Mouse (Mus musculus): ENCODE results near the gene Clic3. TPM values are rescaled to one million over a fixed set of nuclear protein-coding genes. Genes with fewer than 3 reads are reported as not detected.
A peak's percentile ranks its signal among the peaks of the same experiment; 100 is the strongest.

Clic3 gene
- polyA plus RNA-seq, 1 experiment from 2014 or later, result 246 TPM

GRCm38 (mm10) chr2:25452951-25453350, 3.7 kb upstream of the Clic3 start:
- H3K4me2 ChIP-seq (replicated peaks; ENCODE audit: low read depth), result no peak overlapping the region
- ATAC-seq (ENCODE audit: low FRiP score, low TSS enrichment) (no peak), DNase-seq (ENCODE audit: low spot score) (no peak)
- no peaks in the 10 kb centered on the region for H3K9me3 ChIP-seq (ENCODE audit: control insufficient read depth, low read length)
- H3K27me3 ChIP-seq (ENCODE audit: control insufficient read depth, insufficient read depth, low read length), result no peaks in the 10 kb centered on the region
- no peak for TF ChIP-seq CTCF (IDR thresholded peaks at IDR 0.05; ENCODE audit: low read depth)
- no peak for TF ChIP-seq EP300 (optimal IDR thresholded peaks at IDR 0.05)
- no peaks in the 10 kb centered on the region for H3K36me3 ChIP-seq (ENCODE audit: control insufficient read depth, insufficient read depth, low read length)
- no peak overlapping the region for H3K9ac ChIP-seq (ENCODE audit: low read length)
- H3K27ac ChIP-seq (replicated peaks), result no peak overlapping the region
- H3K4me1 ChIP-seq (replicated peaks; ENCODE audit: control insufficient read depth, insufficient read depth), result no peaks in the 10 kb centered on the region; the same call in 1 of the 2 replicates
- H3K4me3 ChIP-seq (ENCODE audit: low read depth, low read length), result no peak overlapping the region
- 48% methylated on average over 1 of the region's 1 CpGs for whole genome bisulfite sequencing

GRCm38 (mm10) chr2:25457022-25457896, 621 bp downstream of the Clic3 start:
- Histone ChIP-seq H3K4me2 (replicated peaks; ENCODE audit: low read depth) (peak overlapping the region; percentile 32), H3K4me3 (ENCODE audit: low read depth, low read length) (no peak overlapping the region; the same call in 1 of the 2 replicates), H3K9me3 (ENCODE audit: control insufficient read depth, low read length) (no peaks in the 10 kb centered on the region), H3K27me3 (ENCODE audit: control insufficient read depth, insufficient read depth, low read length) (no peaks in the 10 kb centered on the region), H3K27ac (replicated peaks) (peak overlapping the region; percentile 83), H3K9ac (ENCODE audit: low read length) (0 out of 2 replicates have a peak overlapping the region, but pooled peaks have one; percentile 18), H3K36me3 (ENCODE audit: control insufficient read depth, insufficient read depth, low read length) (peaks cover 3% of the 10 kb centered on the region; the same call in 1 of the 2 replicates), H3K4me1 (replicated peaks; ENCODE audit: control insufficient read depth, insufficient read depth) (peaks cover 11% of the 10 kb centered on the region)
- DNase-seq (ENCODE audit: low spot score) (no peak), ATAC-seq (ENCODE audit: low FRiP score, low TSS enrichment) (no peak)
- no peak for TF ChIP-seq EP300 (optimal IDR thresholded peaks at IDR 0.05)
- no peak for TF ChIP-seq CTCF (IDR thresholded peaks at IDR 0.05; ENCODE audit: low read depth)
- 72% methylated on average over 9 of the region's 9 CpGs for WGBS

GRCm38 (mm10) chr2:25458911-25459310, 2.3 kb downstream of the Clic3 start:
- Histone ChIP-seq H3K4me3 (ENCODE audit: low read depth, low read length) (no peak overlapping the region), H3K27ac (replicated peaks) (peak overlapping the region; percentile 93), H3K9me3 (ENCODE audit: control insufficient read depth, low read length) (no peaks in the 10 kb centered on the region)

GRCm38 (mm10) chr2:25460135-25460534, 3.5 kb downstream of the Clic3 start:
- Histone ChIP-seq H3K4me2 (replicated peaks; ENCODE audit: low read depth) (peak overlapping the region; percentile 81), H3K4me3 (ENCODE audit: low read depth, low read length) (peak overlapping the region; percentile 67), H3K9ac (ENCODE audit: low read length) (peak overlapping the region; percentile 76), H3K27ac (replicated peaks) (peak overlapping the region; percentile 93), H3K9me3 (ENCODE audit: control insufficient read depth, low read length) (no peaks in the 10 kb centered on the region), H3K36me3 (ENCODE audit: control insufficient read depth, insufficient read depth, low read length) (peaks cover 3% of the 10 kb centered on the region; the same call in 1 of the 2 replicates), H3K4me1 (replicated peaks; ENCODE audit: control insufficient read depth, insufficient read depth) (peaks cover 11% of the 10 kb centered on the region), H3K27me3 (ENCODE audit: control insufficient read depth, insufficient read depth, low read length) (no peaks in the 10 kb centered on the region)
- TF ChIP-seq EP300 (optimal IDR thresholded peaks at IDR 0.05) (no peak), CTCF (IDR thresholded peaks at IDR 0.05; ENCODE audit: low read depth) (no peak)
- WGBS, result 27% methylated on average over 5 of the region's 5 CpGs
- ATAC-seq (ENCODE audit: low FRiP score, low TSS enrichment), result peak; percentile 2; the same call in 1 of the 2 replicates
- DNase-seq (ENCODE audit: low spot score), result no peak

More at GRCm38 (mm10) chr2:25458911-25459310, 2.3 kb downstream of the Clic3 start:
- DNase-seq (ENCODE audit: low spot score) (peak; percentile 91), ATAC-seq (ENCODE audit: low FRiP score, low TSS enrichment) (peak; percentile 44)
- WGBS, result 39% methylated on average over 5 of the region's 5 CpGs
- Histone ChIP-seq H3K4me1 (replicated peaks; ENCODE audit: control insufficient read depth, insufficient read depth) (peaks cover 11% of the 10 kb centered on the region), H3K36me3 (ENCODE audit: control insufficient read depth, insufficient read depth, low read length) (peaks cover 3% of the 10 kb centered on the region; the same call in 1 of the 2 replicates), H3K27me3 (ENCODE audit: control insufficient read depth, insufficient read depth, low read length) (no peaks in the 10 kb centered on the region), H3K9ac (ENCODE audit: low read length) (no peak overlapping the region), H3K4me2 (replicated peaks; ENCODE audit: low read depth) (peak overlapping the region; percentile 0; the same call in 1 of the 2 replicates)
- TF ChIP-seq EP300 (optimal IDR thresholded peaks at IDR 0.05), result no peak
- TF ChIP-seq CTCF (IDR thresholded peaks at IDR 0.05; ENCODE audit: low read depth), result peak; percentile 61

- H3K36me3 ChIP-seq (ENCODE audit: control insufficient read depth, insufficient read depth, low read length), result peaks cover 3% of the 10 kb centered on the region; the same call in 1 of the 2 replicates
- peaks cover 11% of the 10 kb centered on the region for H3K4me1 ChIP-seq (replicated peaks; ENCODE audit: control insufficient read depth, insufficient read depth)
- peak within 1 kb of the TSS; percentile 76 for H3K9ac ChIP-seq (ENCODE audit: low read length)
- no peaks in the 10 kb centered on the region for H3K9me3 ChIP-seq (ENCODE audit: control insufficient read depth, low read length)
- H3K27ac ChIP-seq (replicated peaks), result peak within 1 kb of the TSS; percentile 93
- H3K4me2 ChIP-seq (replicated peaks; ENCODE audit: low read depth), result peak within 1 kb of the TSS; percentile 81
- TF ChIP-seq EP300 (optimal IDR thresholded peaks at IDR 0.05), result no peak
- TF ChIP-seq CTCF (IDR thresholded peaks at IDR 0.05; ENCODE audit: low read depth), result no peak
- under 1% methylated on average over 48 of the region's 48 CpGs for WGBS
- ATAC-seq (ENCODE audit: low FRiP score, low TSS enrichment) (peak; percentile 87), DNase-seq (ENCODE audit: low spot score) (peak; percentile 97)
- H3K27me3 ChIP-seq (ENCODE audit: control insufficient read depth, insufficient read depth, low read length), result no peaks in the 10 kb centered on the region
- peak within 1 kb of the TSS; percentile 67 for H3K4me3 ChIP-seq (ENCODE audit: low read depth, low read length)
Measured at GRCm38 (mm10) chr2:25460551-25461309, 4.1 kb downstream of the Clic3 start, which contains the start of gene Paxx. Paxx (minus strand) TSS chr2:25461094.

Measured in stomach, postnatal 0 days (tissue).